Mouse (Mus musculus): ENCODE data around the gene Cab39l. TPM values are rescaled to one million over a fixed set of nuclear protein-coding genes. Genes with fewer than 3 reads are reported as not detected.
"Not testable (repeated sequence)": the region's sequence is repeated elsewhere in the genome, so short reads cannot be mapped to it uniquely, and the experiment has no call there.

Cab39l gene
- 27.2 and 27.9 TPM in 2 replicates for polyA plus RNA-seq (2014; fragmentation: Nextera tagmentation; extraction: Ambion mirVana)

GRCm38 (mm10) chr14:59440558-59441471 lies at the start of gene Cab39l, which contains the start of gene Setdb2:
Cab39l (plus strand) TSS chr14:59440972.
Setdb2 (minus strand) TSS chr14:59440884.
- Histone ChIP-seq H3K4me3 (ENCODE audit: low read depth, low read length) (peak within 1 kb of the TSS; percentile 77), H3K27ac (ENCODE audit: low read depth, low read length) (peak within 1 kb of the TSS; percentile 71), H3K9ac (ENCODE audit: low read length) (peak within 1 kb of the TSS; percentile 90), H3K9me3 (replicated peaks; ENCODE audit: control insufficient read depth, low read length) (no peaks in the 10 kb centered on the region), H3K36me3 (ENCODE audit: control insufficient read depth, insufficient read depth, low read length) (no peaks in the 10 kb centered on the region), H3K27me3 (replicated peaks; ENCODE audit: control insufficient read depth, insufficient read depth, low read length) (no peaks in the 10 kb centered on the region), H3K4me2 (ENCODE audit: low read length) (peak within 1 kb of the TSS; percentile 86), H3K4me1 (ENCODE audit: control insufficient read depth, insufficient read depth, low read length) (0 out of 2 replicates have a peak, but pooled peaks cover 4% of the 10 kb centered on the region)
- under 1% methylated on average over 52 of the region's 66 CpGs for WGBS
- DNase-seq (ENCODE audit: low spot score) (peak; percentile 96), ATAC-seq (peak; percentile 100)

GRCm38 (mm10) chr14:59395281-59395680 lies 45.5 kb upstream of the Cab39l start, which contains the start of gene Phf11c:
Phf11c (minus strand) TSS chr14:59395381.
- H3K4me1 ChIP-seq (ENCODE audit: control insufficient read depth, insufficient read depth, low read length), result no peaks in the 10 kb centered on the region
- H3K4me2 ChIP-seq (ENCODE audit: low read length), result no peak within 1 kb of the TSS
- no peak within 1 kb of the TSS for H3K4me3 ChIP-seq (ENCODE audit: low read depth, low read length)
- no peak for DNase-seq (ENCODE audit: low spot score)
- no peaks in the 10 kb centered on the region for H3K9me3 ChIP-seq (replicated peaks; ENCODE audit: control insufficient read depth, low read length)
- ATAC-seq, result no peak
- 91% methylated on average over 3 of the region's 3 CpGs for WGBS
- no peaks in the 10 kb centered on the region for H3K27me3 ChIP-seq (replicated peaks; ENCODE audit: control insufficient read depth, insufficient read depth, low read length)
- H3K27ac ChIP-seq (ENCODE audit: low read depth, low read length), result no peak within 1 kb of the TSS
- no peaks in the 10 kb centered on the region for H3K36me3 ChIP-seq (ENCODE audit: control insufficient read depth, insufficient read depth, low read length)
- H3K9ac ChIP-seq (ENCODE audit: low read length), result no peak within 1 kb of the TSS

- Histone ChIP-seq H3K4me3 (ENCODE audit: low read depth, low read length) (no peak overlapping the region), H3K9me3 (replicated peaks; ENCODE audit: control insufficient read depth, low read length) (no peaks in the 10 kb centered on the region), H3K27ac (ENCODE audit: low read depth, low read length) (no peak overlapping the region), H3K27me3 (replicated peaks; ENCODE audit: control insufficient read depth, insufficient read depth, low read length) (no peaks in the 10 kb centered on the region), H3K9ac (ENCODE audit: low read length) (no peak overlapping the region), H3K36me3 (ENCODE audit: control insufficient read depth, insufficient read depth, low read length) (no peaks in the 10 kb centered on the region), H3K4me2 (ENCODE audit: low read length) (no peak overlapping the region), H3K4me1 (ENCODE audit: control insufficient read depth, insufficient read depth, low read length) (no peaks in the 10 kb centered on the region)
- WGBS, result 90% methylated on average over 2 of the region's 2 CpGs
- no peak for ATAC-seq
- DNase-seq (ENCODE audit: low spot score), result no peak
These were observed 43.8 kb upstream of the Cab39l start for GRCm38 (mm10) chr14:59396999-59397398.

- not testable (repeated sequence) for DNase-seq (ENCODE audit: low spot score); H3K4me3 ChIP-seq (ENCODE audit: low read depth, low read length); H3K4me1 ChIP-seq (ENCODE audit: control insufficient read depth, insufficient read depth, low read length); H3K9me3 ChIP-seq (replicated peaks; ENCODE audit: control insufficient read depth, low read length); ATAC-seq; H3K27ac ChIP-seq (ENCODE audit: low read depth, low read length); H3K9ac ChIP-seq (ENCODE audit: low read length); H3K27me3 ChIP-seq (replicated peaks; ENCODE audit: control insufficient read depth, insufficient read depth, low read length); H3K4me2 ChIP-seq (ENCODE audit: low read length)
- WGBS, result 95% methylated on average over 2 of the region's 2 CpGs
- peaks cover 22% of the 10 kb centered on the region; the same call in 1 of the 2 replicates for H3K36me3 ChIP-seq (ENCODE audit: control insufficient read depth, insufficient read depth, low read length)
These were observed 25.8 kb upstream of the Cab39l start for GRCm38 (mm10) chr14:59414979-59415378.

- no peaks in the 10 kb centered on the region for H3K4me1 ChIP-seq (ENCODE audit: control insufficient read depth, insufficient read depth, low read length)
- 89% methylated on average over 4 of the region's 4 CpGs for WGBS
These were observed 22.6 kb upstream of the Cab39l start for GRCm38 (mm10) chr14:59418171-59418570.

GRCm38 (mm10) chr14:59422912-59423663 lies 17.7 kb upstream of the Cab39l start:
- Histone ChIP-seq H3K4me2 (ENCODE audit: low read length) (no peak overlapping the region), H3K4me3 (ENCODE audit: low read depth, low read length) (no peak overlapping the region), H3K4me1 (ENCODE audit: control insufficient read depth, insufficient read depth, low read length) (no peaks in the 10 kb centered on the region), H3K9me3 (replicated peaks; ENCODE audit: control insufficient read depth, low read length) (no peaks in the 10 kb centered on the region), H3K36me3 (ENCODE audit: control insufficient read depth, insufficient read depth, low read length) (0 out of 2 replicates have a peak, but pooled peaks cover 2% of the 10 kb centered on the region), H3K27me3 (replicated peaks; ENCODE audit: control insufficient read depth, insufficient read depth, low read length) (no peaks in the 10 kb centered on the region), H3K27ac (ENCODE audit: low read depth, low read length) (no peak overlapping the region), H3K9ac (ENCODE audit: low read length) (no peak overlapping the region)
- ATAC-seq, result no peak
- WGBS, result 92% methylated on average over 11 of the region's 11 CpGs
- no peak for DNase-seq (ENCODE audit: low spot score)

More at GRCm38 (mm10) chr14:59418171-59418570, 22.6 kb upstream of the Cab39l start:
- Histone ChIP-seq H3K27me3 (replicated peaks; ENCODE audit: control insufficient read depth, insufficient read depth, low read length) (no peaks in the 10 kb centered on the region), H3K9me3 (replicated peaks; ENCODE audit: control insufficient read depth, low read length) (no peaks in the 10 kb centered on the region), H3K27ac (ENCODE audit: low read depth, low read length) (no peak overlapping the region), H3K9ac (ENCODE audit: low read length) (no peak overlapping the region), H3K4me3 (ENCODE audit: low read depth, low read length) (no peak overlapping the region), H3K36me3 (ENCODE audit: control insufficient read depth, insufficient read depth, low read length) (peaks cover 22% of the 10 kb centered on the region; the same call in 1 of the 2 replicates), H3K4me2 (ENCODE audit: low read length) (no peak overlapping the region)
- ATAC-seq, result no peak
- no peak for DNase-seq (ENCODE audit: low spot score)

- ATAC-seq, result no peak
- Histone ChIP-seq H3K36me3 (ENCODE audit: control insufficient read depth, insufficient read depth, low read length) (no peaks in the 10 kb centered on the region), H3K4me2 (ENCODE audit: low read length) (no peak overlapping the region), H3K27ac (ENCODE audit: low read depth, low read length) (no peak overlapping the region), H3K4me3 (ENCODE audit: low read depth, low read length) (no peak overlapping the region), H3K9me3 (replicated peaks; ENCODE audit: control insufficient read depth, low read length) (no peaks in the 10 kb centered on the region), H3K27me3 (replicated peaks; ENCODE audit: control insufficient read depth, insufficient read depth, low read length) (no peaks in the 10 kb centered on the region), H3K9ac (ENCODE audit: low read length) (no peak overlapping the region), H3K4me1 (ENCODE audit: control insufficient read depth, insufficient read depth, low read length) (no peaks in the 10 kb centered on the region)
- no peak for DNase-seq (ENCODE audit: low spot score)
- WGBS, result 80% methylated on average over 1 of the region's 1 CpGs
These were observed 10.2 kb upstream of the Cab39l start for GRCm38 (mm10) chr14:59430556-59430955.

- Histone ChIP-seq H3K27me3 (replicated peaks; ENCODE audit: control insufficient read depth, insufficient read depth, low read length) (no peaks in the 10 kb centered on the region), H3K4me3 (ENCODE audit: low read depth, low read length) (no peak overlapping the region), H3K36me3 (ENCODE audit: control insufficient read depth, insufficient read depth, low read length) (no peaks in the 10 kb centered on the region), H3K9ac (ENCODE audit: low read length) (no peak overlapping the region), H3K9me3 (replicated peaks; ENCODE audit: control insufficient read depth, low read length) (no peaks in the 10 kb centered on the region), H3K27ac (ENCODE audit: low read depth, low read length) (no peak overlapping the region), H3K4me2 (ENCODE audit: low read length) (no peak overlapping the region), H3K4me1 (ENCODE audit: control insufficient read depth, insufficient read depth, low read length) (no peaks in the 10 kb centered on the region)
- DNase-seq (ENCODE audit: low spot score) (no peak), ATAC-seq (no peak)
- 75% methylated on average over 2 of the region's 2 CpGs for whole genome bisulfite sequencing
These were observed 6.9 kb upstream of the Cab39l start for GRCm38 (mm10) chr14:59433902-59434301.
